Mouse (Mus musculus) lung, postnatal 0 days (tissue): Measurements from ENCODE around the gene Olfr98. TPM values are rescaled to one million over a fixed set of nuclear protein-coding genes. Genes with fewer than 3 reads are reported as not detected.
"Not testable (repeated sequence)": the region's sequence is repeated elsewhere in the genome, so short reads cannot be mapped to it uniquely, and the experiment has no call there.

Experiments used
- ATAC-seq: fragments of 200-750 bp; cut with Nextera tagmentation; 2 replicates; pipeline ENCODE4 v1.8.0; 2017; ENCODE audit warnings: moderate library complexity
- DNase-seq: peaks from one replicate; pipeline ENCODE4 v3.0.0-alpha.2; 2016; ENCODE audit warnings: low spot score
- H3K27ac ChIP-seq: fragments of 300-500 bp; sonication (generic); 2 replicates; pipeline ENCODE4 v1.5.1; 2014; ENCODE audit warnings: antibody characterized with exemption, mild to moderate bottlenecking, low read length, mixed read lengths
- H3K27me3 ChIP-seq: fragments of 300-500 bp; sonication (generic); replicated peaks from 2 replicates; pipeline ENCODE4 v1.6.1; 2014; ENCODE audit warnings: low read length, mixed read lengths; ENCODE audit not compliant: insufficient read depth
- H3K36me3 ChIP-seq: fragments of 300-500 bp; sonication (generic); 2 replicates; pipeline ENCODE4 v1.6.1; 2014; ENCODE audit warnings: low read length, mixed read lengths; ENCODE audit not compliant: insufficient read depth
- H3K4me1 ChIP-seq: fragments of 300-500 bp; sonication (generic); 2 replicates; pipeline ENCODE4 v1.6.1; 2014; ENCODE audit warnings: antibody characterized with exemption, low read depth, low read length, mixed read lengths; ENCODE audit not compliant: insufficient read depth
- H3K4me2 ChIP-seq: fragments of 300-500 bp; sonication (generic); replicated peaks from 2 replicates; pipeline ENCODE4 v1.6.1; 2014; ENCODE audit warnings: low read depth, mild to moderate bottlenecking, low read length, moderate library complexity, mixed read lengths
- H3K4me3 ChIP-seq: fragments of 300-500 bp; sonication (generic); 2 replicates; pipeline ENCODE4 v1.5.1; 2014; ENCODE audit warnings: low read depth, low read length
- H3K9ac ChIP-seq: fragments of 300-500 bp; sonication (generic); replicated peaks from 2 replicates; pipeline ENCODE4 v1.6.1; 2014; ENCODE audit warnings: low read depth, mild to moderate bottlenecking
- H3K9me3 ChIP-seq: fragments of 300-500 bp; sonication (generic); 2 replicates; pipeline ENCODE4 v1.6.1; 2016; ENCODE audit warnings: low read length, mixed read lengths
- CTCF ChIP-seq: IDR thresholded peaks from 2 replicates; pipeline ENCODE4 v1.5.1; 2016; ENCODE audit warnings: antibody characterized with exemption, mild to moderate bottlenecking
- EP300 ChIP-seq: IDR thresholded peaks from 2 replicates; pipeline ENCODE4 v1.6.1; 2016; ENCODE audit warnings: antibody characterized with exemption, mild to moderate bottlenecking, control low read depth
- WGBS: fragments of 180-500 bp; shearing (Covaris S2); extraction: QIAGEN DNeasy Blood & Tissue Kit; methylation state at CpG from one replicate; pipeline ENCODE4 v1.1.7; 2014; 5-methylcytosine and 5-hydroxymethylcytosine counted together
- polyA plus RNA-seq: library from polyadenylated mRNA; unstranded; fragments of >200 nt; fragmentation: Nextera tagmentation; extraction: Ambion mirVana; gene quantifications from 2 replicates; pipeline ENCODE4 v1.2.1, GENCODE M21; 2015

Gene Olfr98
- polyA plus RNA-seq, 1 experiment from 2014 or later: not detected

DNA sequence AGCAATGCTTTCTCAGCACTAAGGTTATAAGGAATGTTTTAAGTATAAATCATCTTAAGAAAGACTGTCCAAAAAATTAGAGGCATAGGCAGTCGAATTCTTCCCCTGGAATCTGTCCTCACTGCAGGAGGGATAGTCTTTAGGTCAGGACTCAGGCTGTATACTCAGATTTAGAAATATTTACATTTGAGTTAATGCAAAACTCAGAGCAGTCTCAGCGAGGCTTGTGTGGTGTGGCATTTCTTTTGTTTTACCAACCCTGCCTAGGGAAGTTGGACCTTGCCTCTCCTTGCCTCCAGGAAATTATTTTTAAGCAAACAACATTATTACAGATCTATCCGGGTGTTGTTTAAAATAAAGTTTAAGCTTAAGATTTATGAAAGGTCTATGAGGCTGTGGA, 21.4 kb downstream of the Olfr98 start:
- DNase-seq (no peak), ATAC-seq (no peak)
- Histone ChIP-seq H3K27me3 (no peaks in the 10 kb centered on the region), H3K4me2 (no peak overlapping the region), H3K9me3 (no peaks in the 10 kb centered on the region), H3K4me1 (no peaks in the 10 kb centered on the region), H3K27ac (no peak overlapping the region), H3K4me3 (no peak overlapping the region), H3K36me3 (no peaks in the 10 kb centered on the region), H3K9ac (no peak overlapping the region)
- WGBS: 18% methylated on average over 3 of the region's 3 CpGs
- TF ChIP-seq CTCF: no peak
- TF ChIP-seq EP300: no peak

DNA sequence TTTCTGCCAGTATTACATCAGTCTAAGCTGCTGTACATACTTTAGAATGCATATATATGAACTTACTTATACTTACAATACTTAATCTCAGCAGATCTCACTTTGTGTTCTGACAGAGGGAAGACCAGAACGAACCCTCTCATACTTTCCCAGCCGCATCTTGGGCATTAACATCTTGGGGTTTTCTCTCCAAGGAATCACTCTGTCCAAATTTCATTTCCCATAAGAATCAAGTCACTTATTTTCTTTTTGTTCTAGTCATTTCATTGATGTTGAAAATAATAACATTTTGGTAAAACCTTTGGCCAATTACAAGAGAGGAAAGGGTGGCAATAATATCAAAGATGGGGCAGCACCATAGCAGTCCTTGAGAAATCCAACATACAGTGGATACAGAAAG, 26.3 kb downstream of the Olfr98 start, which contains the start of gene Olfr97:
Gene Olfr97 (minus strand): TSS at position 101 of the 400 bp plus-strand sequence.
- H3K4me1 ChIP-seq, H3K27me3 ChIP-seq, DNase-seq, H3K9ac ChIP-seq, H3K9me3 ChIP-seq, ATAC-seq, H3K4me3 ChIP-seq, H3K27ac ChIP-seq, H3K4me2 ChIP-seq, H3K36me3 ChIP-seq: not testable (repeated sequence)
- 85% methylated on average over 2 of the region's 2 CpGs for WGBS

DNA sequence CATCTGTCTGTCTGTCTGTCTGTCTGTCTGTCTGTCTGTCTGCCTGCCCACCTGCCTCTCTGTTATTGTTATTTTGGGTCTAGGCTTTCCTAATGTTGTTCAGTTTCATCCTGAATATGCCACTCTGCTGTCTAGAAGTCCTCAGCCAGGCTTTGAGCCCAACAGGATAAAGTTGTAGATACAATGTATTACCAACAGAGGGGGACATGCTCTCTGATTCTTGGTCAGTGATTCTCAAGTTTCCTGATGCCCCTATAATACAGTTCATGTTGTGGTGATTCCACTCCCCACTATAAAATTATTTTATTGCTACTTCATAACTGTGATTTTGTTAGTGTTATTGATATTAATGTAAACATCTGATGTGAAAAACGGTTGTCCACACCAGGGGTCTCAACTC, 41.7 kb downstream of the Olfr98 start:
- WGBS: 22% methylated on average over 1 of the region's 1 CpGs
- ATAC-seq (no peak), DNase-seq (no peak)
- no peak overlapping the region for H3K27ac ChIP-seq
- no peaks in the 10 kb centered on the region for H3K27me3 ChIP-seq
- H3K9ac ChIP-seq: no peak overlapping the region
- TF ChIP-seq EP300 (no peak), CTCF (no peak)
- H3K9me3 ChIP-seq: no peaks in the 10 kb centered on the region; the same call in 1 of the 2 replicates
- no peaks in the 10 kb centered on the region for H3K36me3 ChIP-seq
- no peak overlapping the region for H3K4me3 ChIP-seq
- no peak overlapping the region for H3K4me2 ChIP-seq
- H3K4me1 ChIP-seq: no peaks in the 10 kb centered on the region

- Histone ChIP-seq H3K4me2 (no peak within 1 kb of the TSS), H3K27me3 (no peaks in the 10 kb centered on the region), H3K9ac (no peak within 1 kb of the TSS), H3K27ac (no peak within 1 kb of the TSS), H3K36me3 (no peaks in the 10 kb centered on the region), H3K4me3 (no peak within 1 kb of the TSS), H3K4me1 (no peaks in the 10 kb centered on the region), H3K9me3 (no peaks in the 10 kb centered on the region; the same call in 1 of the 2 replicates)
- WGBS: 49% methylated on average over 4 of the region's 4 CpGs
- DNase-seq (no peak), ATAC-seq (no peak)
- TF ChIP-seq CTCF (no peak), EP300 (no peak)
These were observed 43.7 kb downstream of the Olfr98 start, which contains the start of gene Olfr96 for GRCm38 (mm10) chr17:37219846-37220245. Gene Olfr96 (plus strand): TSS chr17:37220146.

GRCm38 (mm10) chr17:37218486-37218885, 45.1 kb downstream of the Olfr98 start:
- no peaks in the 10 kb centered on the region for H3K27me3 ChIP-seq
- no peak overlapping the region for H3K4me2 ChIP-seq
- no peak for TF ChIP-seq CTCF
- H3K27ac ChIP-seq: no peak overlapping the region
- no peak overlapping the region for H3K4me3 ChIP-seq
- DNase-seq (no peak), ATAC-seq (no peak)
- WGBS: 73% methylated on average over 3 of the region's 3 CpGs
- H3K9ac ChIP-seq: no peak overlapping the region
- no peaks in the 10 kb centered on the region; the same call in 1 of the 2 replicates for H3K9me3 ChIP-seq
- H3K4me1 ChIP-seq: no peaks in the 10 kb centered on the region
- no peaks in the 10 kb centered on the region for H3K36me3 ChIP-seq

DNA sequence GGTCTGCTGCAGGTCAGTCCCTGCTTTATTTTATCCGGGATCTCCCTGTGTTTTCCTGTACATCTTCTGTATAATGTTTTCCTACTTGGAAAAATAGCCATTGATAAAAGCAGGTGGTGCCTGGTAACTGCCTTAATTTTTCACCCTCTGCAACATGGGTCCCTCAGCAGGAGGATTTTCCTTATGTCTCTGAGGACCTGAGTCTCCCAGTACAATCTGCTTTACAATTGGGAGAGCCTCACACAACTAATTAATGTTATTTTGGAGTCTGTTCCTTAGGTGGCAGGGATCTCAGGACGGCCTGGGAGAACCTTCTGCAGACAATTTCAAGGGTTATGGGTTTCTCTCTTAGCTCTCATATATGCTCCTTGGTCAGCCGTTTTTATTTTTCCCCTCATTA, 50.5 kb downstream of the Olfr98 start, which contains the start of gene Olfr95:
Gene Olfr95 (minus strand): TSS at position 101 of the 400 bp plus-strand sequence.
- no peaks in the 10 kb centered on the region for H3K4me1 ChIP-seq

More for the DNA sequence above, 50.5 kb downstream of the Olfr98 start, which contains the start of gene Olfr95:
- H3K4me2 ChIP-seq: no peak within 1 kb of the TSS
- no peak within 1 kb of the TSS for H3K27ac ChIP-seq
- no peaks in the 10 kb centered on the region for H3K36me3 ChIP-seq
- WGBS: 59% methylated on average over 3 of the region's 3 CpGs
- TF ChIP-seq CTCF: no peak
- TF ChIP-seq EP300: no peak
- peaks cover 6% of the 10 kb centered on the region; the same call in 1 of the 2 replicates for H3K27me3 ChIP-seq
- no peak within 1 kb of the TSS for H3K4me3 ChIP-seq
- ATAC-seq (no peak), DNase-seq (no peak)
- H3K9ac ChIP-seq: no peak within 1 kb of the TSS
- no peaks in the 10 kb centered on the region; the same call in 1 of the 2 replicates for H3K9me3 ChIP-seq

Other genes starting within 250 kb of the Olfr98 start
- 0.07 TPM in 1 of 2 replicates, not detected in the other for gene Mog, start 240.4 kb downstream of the Olfr98 start, polyA plus RNA-seq
- gene Gabbr1, start 217.8 kb downstream of the Olfr98 start, polyA plus RNA-seq: 5.8 and 6.2 TPM in 2 replicates
- not detected in 2 replicates for gene Olfr90, start 175.2 kb downstream of the Olfr98 start, polyA plus RNA-seq
- gene Olfr91, start 165.5 kb downstream of the Olfr98 start, polyA plus RNA-seq: not detected in 2 replicates
- not detected in 2 replicates for gene Olfr92, start 143.7 kb downstream of the Olfr98 start, polyA plus RNA-seq
- gene Olfr93, start 102.3 kb downstream of the Olfr98 start, polyA plus RNA-seq: not detected in 2 replicates
- gene Ubd, start 69.9 kb downstream of the Olfr98 start, polyA plus RNA-seq: not detected in 2 replicates
- not detected in 2 replicates for gene Olfr94, start 62.8 kb downstream of the Olfr98 start, polyA plus RNA-seq
- gene Olfr95, start 50.6 kb downstream of the Olfr98 start, polyA plus RNA-seq: not detected in 2 replicates
- not detected in 2 replicates for gene Olfr96, start 43.6 kb downstream of the Olfr98 start, polyA plus RNA-seq
- gene Olfr97, start 26.4 kb downstream of the Olfr98 start, polyA plus RNA-seq: not detected in 2 replicates
- gene H2-M3, start 6.5 kb upstream of the Olfr98 start, polyA plus RNA-seq: 5.5 and 5.9 TPM in 2 replicates
- gene Olfr99, start 19.7 kb upstream of the Olfr98 start, polyA plus RNA-seq: not detected in 2 replicates
- gene Olfr101, start 40.6 kb upstream of the Olfr98 start, polyA plus RNA-seq: not detected in 2 replicates
- gene Olfr102, start 53.3 kb upstream of the Olfr98 start, polyA plus RNA-seq: not detected in 2 replicates
- gene Olfr103, start 75.9 kb upstream of the Olfr98 start, polyA plus RNA-seq: not detected in 2 replicates
- not detected in 2 replicates for gene Olfr104-ps, start 95.8 kb upstream of the Olfr98 start, polyA plus RNA-seq
- not detected in 2 replicates for gene Olfr105-ps, start 115.3 kb upstream of the Olfr98 start, polyA plus RNA-seq
- gene Olfr106-ps, start 126.6 kb upstream of the Olfr98 start, polyA plus RNA-seq: not detected in 2 replicates
- gene Olfr107, start 135.5 kb upstream of the Olfr98 start, polyA plus RNA-seq: not detected in 2 replicates
- gene Olfr108, start 181.7 kb upstream of the Olfr98 start, polyA plus RNA-seq: not detected in 2 replicates
- gene Olfr109, start 195.2 kb upstream of the Olfr98 start, polyA plus RNA-seq: not detected in 2 replicates
- not detected in 2 replicates for gene H2-M2, start 219.8 kb upstream of the Olfr98 start, polyA plus RNA-seq
- 0.13 TPM in 1 of 2 replicates, not detected in the other for gene Olfr110, start 228.7 kb upstream of the Olfr98 start, polyA plus RNA-seq
- not detected in 2 replicates for gene Olfr111, start 244.3 kb upstream of the Olfr98 start, polyA plus RNA-seq